Mouse (Mus musculus) thymus, postnatal 14 days (tissue): ENCODE results near the gene Zmynd12.

ENCODE experiments used
- DNase-seq: peaks from one replicate; pipeline ENCODE4 v3.0.0; 2021

The Zmynd12 gene

GRCm38 (mm10) chr4:119450436-119450835 is 27.8 kb downstream of the Zmynd12 start:
- DNase-seq, result no peak

GRCm38 (mm10) chr4:119453128-119453527 is 30.5 kb downstream of the Zmynd12 start:
- DNase-seq, result no peak

- DNase-seq, result no peak
Measured at GRCm38 (mm10) chr4:119453533-119453932, 30.9 kb downstream of the Zmynd12 start.

- DNase-seq, result peak; percentile 47
Measured at GRCm38 (mm10) chr4:119460296-119460695, 37.7 kb downstream of the Zmynd12 start.

GRCm38 (mm10) chr4:119460728-119461141 is 38.1 kb downstream of the Zmynd12 start:
- DNase-seq, result no peak

GRCm38 (mm10) chr4:119462457-119462856 is 39.8 kb downstream of the Zmynd12 start:
- DNase-seq, result no peak

GRCm38 (mm10) chr4:119462858-119463755 is 40.5 kb downstream of the Zmynd12 start:
- DNase-seq, result peak; percentile 79

GRCm38 (mm10) chr4:119463756-119464419 is 41.3 kb downstream of the Zmynd12 start:
- DNase-seq, result peak; percentile 77

- DNase-seq, result no peak
Measured at GRCm38 (mm10) chr4:119465841-119466240, 43.2 kb downstream of the Zmynd12 start.

GRCm38 (mm10) chr4:119467720-119468380 is 45.2 kb downstream of the Zmynd12 start:
- DNase-seq, result no peak

GRCm38 (mm10) chr4:119472545-119472944 is 49.9 kb downstream of the Zmynd12 start:
- DNase-seq, result no peak

- DNase-seq, result no peak
Measured at GRCm38 (mm10) chr4:119473150-119473549, 50.5 kb downstream of the Zmynd12 start.

GRCm38 (mm10) chr4:119483051-119483450 is 60.4 kb downstream of the Zmynd12 start:
- DNase-seq, result peak; percentile 36

- no peak for DNase-seq
Measured at GRCm38 (mm10) chr4:119484882-119485281, 62.3 kb downstream of the Zmynd12 start.

GRCm38 (mm10) chr4:119489666-119490065 is 67.1 kb downstream of the Zmynd12 start:
- no peak for DNase-seq

GRCm38 (mm10) chr4:119490806-119491205 is 68.2 kb downstream of the Zmynd12 start:
- DNase-seq, result peak; percentile 47

GRCm38 (mm10) chr4:119492291-119492932 is 69.8 kb downstream of the Zmynd12 start, which contains the start of gene Rimkla:
Gene Rimkla (minus strand): TSS chr4:119492628.
- DNase-seq, result peak; percentile 82

- DNase-seq, result no peak
Measured at GRCm38 (mm10) chr4:119492933-119493327, 70.3 kb downstream of the Zmynd12 start.

GRCm38 (mm10) chr4:119498319-119498848 is 75.8 kb downstream of the Zmynd12 start:
- DNase-seq, result no peak

- DNase-seq, result no peak
Measured at GRCm38 (mm10) chr4:119511591-119511990, 89.0 kb downstream of the Zmynd12 start.

- DNase-seq, result no peak
Measured at GRCm38 (mm10) chr4:119512731-119513141, 90.1 kb downstream of the Zmynd12 start.
